Mouse (Mus musculus) activated CD4-positive, CD25-positive, alpha-beta regulatory T cell, adult 4 months (primary cell): Measurements from ENCODE around the gene Marc1. TPM values are rescaled to one million over a fixed set of nuclear protein-coding genes. Genes with fewer than 3 reads are reported as not detected.

Experiments used
- ATAC-seq: one replicate; pipeline ENCODE4 v1.8.0; 2017
- polyA plus RNA-seq, 2 experiments: library from polyadenylated mRNA; unstranded; fragments of 100-300 nt; shearing (Covaris generic); gene quantifications; one replicate each; pipeline ENCODE4 v1.2.1; 2017

The Marc1 gene
- polyA plus RNA-seq, 2 experiments from 2014 or later: not detected

DNA sequence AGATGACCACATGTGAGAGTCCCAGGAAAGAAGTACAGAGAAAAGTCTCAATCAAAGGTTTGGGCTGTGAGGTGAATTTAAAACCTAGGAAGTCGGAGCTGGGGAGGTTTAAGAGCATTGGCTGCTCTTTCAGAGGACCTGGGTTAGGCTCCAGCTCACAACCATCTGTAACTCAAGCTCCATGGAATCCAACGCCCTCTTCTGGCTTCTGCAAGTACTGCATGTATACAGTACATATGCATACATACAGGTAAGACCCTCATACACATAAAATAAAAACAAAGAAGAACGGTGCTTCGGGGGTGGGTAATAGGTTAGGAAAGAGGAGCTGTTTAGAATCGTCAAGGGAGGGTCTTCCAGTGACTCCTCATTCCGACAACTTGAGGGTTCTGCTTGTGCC, 6.7 kb upstream of the Marc1 start:
- no peak for ATAC-seq

DNA sequence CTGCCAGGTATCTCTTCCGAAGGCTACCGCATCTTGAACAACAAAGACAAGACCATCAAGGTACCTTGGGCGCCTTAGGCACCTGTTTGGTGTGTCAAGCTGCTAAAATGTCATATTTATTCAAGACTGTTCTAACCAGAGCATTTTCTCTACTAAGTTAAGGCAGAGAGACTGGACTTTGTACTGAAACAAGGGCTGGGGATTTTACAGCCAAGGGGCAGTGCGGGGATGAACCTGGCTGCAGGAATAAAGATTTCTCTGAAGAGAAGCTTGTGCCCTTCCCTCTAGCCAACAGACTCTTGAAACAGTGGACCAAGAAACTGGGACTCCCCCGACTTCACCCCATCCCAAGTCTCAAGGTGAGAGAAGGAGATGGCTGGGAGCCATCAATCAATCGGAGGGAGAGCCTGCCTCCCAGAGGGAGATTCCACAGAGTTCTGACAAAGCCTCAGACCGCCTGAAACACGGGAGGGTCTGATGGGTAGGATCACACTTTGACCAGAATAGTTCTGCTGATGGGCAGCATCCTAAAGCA, 670 bp upstream of the Marc1 start:
- no peak for ATAC-seq

DNA sequence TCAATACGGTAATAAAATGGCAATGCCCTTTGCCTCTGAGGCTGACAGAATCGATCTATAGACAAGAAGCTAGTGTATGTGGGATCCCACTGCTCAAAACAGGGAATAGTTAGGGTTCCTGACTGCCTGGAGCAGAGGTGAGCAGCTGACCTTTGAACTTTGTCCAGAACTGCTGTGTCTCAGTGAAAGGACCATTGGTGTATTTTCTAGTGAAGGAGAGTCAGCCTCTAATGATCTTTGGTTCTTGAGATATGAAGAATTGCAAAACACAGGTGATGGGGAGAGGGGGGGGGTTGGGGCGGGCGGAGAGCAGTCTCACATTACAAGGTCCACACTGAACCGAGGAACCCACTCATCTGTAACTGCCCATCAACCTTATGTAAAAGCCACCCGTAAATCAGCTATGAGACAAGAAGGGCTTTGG, 1.5 kb downstream of the Marc1 start:
- ATAC-seq: no peak

DNA sequence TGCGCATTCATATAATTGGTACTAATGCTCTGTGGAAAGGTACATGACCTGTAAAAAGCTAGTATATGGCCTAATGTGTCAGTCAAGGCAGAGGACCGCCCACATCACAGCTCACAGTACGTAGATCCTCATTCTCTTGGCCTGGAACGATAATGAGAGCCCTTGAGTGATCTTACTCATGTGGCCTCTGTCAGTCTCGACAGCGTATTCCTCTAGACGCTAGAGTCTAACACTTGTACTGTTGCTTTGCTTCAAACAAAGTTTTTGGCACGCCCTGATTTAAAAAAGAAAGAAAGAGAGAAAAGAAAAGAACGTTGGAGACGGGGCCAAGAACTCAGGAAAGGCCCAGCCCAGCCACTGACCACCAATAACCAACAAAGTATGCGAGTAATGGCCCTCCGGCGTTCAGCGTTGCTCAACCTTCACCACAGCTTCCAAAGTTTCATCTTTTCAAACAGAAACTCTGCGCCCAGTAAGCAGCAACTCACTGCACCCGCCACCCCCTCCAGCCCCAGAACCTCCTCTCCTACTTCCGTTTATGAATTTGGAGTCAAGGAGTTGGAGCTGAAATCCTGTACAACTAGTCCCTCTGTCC, 2.6 kb downstream of the Marc1 start:
- ATAC-seq: no peak

DNA sequence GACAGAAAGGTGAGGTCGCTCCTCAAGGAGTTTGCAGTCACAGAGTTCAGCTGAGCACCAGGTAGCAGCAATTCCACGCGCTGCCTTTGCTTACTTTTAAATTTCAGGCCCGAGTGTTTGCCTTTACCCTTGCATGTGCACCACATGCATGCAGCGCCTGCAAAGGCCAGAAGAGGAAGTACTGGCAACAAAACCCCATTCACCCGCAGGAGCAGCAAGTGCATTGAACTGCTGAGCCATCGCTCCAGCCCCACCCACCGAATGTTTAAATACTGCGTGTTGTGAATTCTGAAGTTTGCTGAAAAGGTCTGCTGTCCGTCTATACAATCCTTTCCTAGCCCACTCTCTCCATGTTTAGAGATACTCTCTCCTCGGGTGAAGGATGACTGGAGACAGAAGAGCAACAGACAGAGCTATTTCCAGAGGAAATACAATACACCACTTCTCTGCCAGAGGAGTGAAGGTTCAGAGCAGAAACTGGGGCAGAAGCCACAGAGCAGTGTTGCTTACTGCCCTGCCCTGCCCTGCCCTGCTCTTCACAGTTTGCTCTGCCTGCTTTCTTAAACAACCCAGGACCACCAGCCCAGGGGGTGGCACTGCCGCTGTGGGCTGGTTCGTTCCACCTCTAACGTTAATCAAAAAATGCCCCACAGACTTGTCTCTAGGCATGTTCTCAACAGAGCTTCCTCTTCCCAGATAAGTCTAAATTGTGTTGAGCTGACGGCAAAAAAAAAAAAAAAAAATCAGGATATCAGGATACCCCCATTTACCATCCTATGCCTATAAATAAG, 3.3 kb downstream of the Marc1 start:
- no peak for ATAC-seq

DNA sequence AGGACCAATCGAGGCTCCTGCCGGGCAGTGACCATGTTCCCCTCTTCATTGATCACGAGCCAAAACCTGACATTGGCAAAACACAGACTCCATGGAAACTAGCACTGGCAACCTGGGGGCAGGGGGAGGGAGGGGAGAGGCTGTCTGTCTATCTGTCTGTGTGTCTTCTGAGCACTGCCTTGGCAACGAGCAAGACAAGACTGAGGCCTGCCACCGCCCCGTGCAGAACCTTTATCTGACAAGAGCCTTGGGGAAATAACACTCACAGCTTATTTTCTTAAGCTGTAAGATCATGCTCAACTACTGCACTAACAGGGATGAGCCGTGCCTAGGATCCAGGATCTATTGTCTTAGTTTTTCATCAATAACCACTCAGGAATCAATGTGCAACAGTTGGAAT, 4.0 kb downstream of the Marc1 start:
- ATAC-seq: no peak

DNA sequence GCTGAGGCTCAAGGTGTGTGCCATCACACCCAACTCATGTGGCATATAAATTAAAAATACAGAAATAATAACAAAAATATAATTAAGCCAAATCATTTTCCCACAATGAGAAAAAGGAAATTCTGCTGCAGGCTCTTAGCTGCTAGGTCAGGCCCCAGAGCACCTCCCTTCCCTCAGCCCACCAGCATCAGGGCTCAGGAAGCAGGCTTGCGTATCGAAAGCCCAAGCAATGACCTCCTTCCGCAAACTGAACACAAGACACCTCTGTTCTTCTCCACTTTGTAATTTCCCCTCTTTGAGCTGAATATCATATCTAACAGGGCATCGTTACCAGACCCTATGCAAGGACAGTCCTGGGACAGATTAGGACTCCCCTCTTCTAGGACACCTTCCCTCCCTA, 5.4 kb downstream of the Marc1 start:
- ATAC-seq: no peak

DNA sequence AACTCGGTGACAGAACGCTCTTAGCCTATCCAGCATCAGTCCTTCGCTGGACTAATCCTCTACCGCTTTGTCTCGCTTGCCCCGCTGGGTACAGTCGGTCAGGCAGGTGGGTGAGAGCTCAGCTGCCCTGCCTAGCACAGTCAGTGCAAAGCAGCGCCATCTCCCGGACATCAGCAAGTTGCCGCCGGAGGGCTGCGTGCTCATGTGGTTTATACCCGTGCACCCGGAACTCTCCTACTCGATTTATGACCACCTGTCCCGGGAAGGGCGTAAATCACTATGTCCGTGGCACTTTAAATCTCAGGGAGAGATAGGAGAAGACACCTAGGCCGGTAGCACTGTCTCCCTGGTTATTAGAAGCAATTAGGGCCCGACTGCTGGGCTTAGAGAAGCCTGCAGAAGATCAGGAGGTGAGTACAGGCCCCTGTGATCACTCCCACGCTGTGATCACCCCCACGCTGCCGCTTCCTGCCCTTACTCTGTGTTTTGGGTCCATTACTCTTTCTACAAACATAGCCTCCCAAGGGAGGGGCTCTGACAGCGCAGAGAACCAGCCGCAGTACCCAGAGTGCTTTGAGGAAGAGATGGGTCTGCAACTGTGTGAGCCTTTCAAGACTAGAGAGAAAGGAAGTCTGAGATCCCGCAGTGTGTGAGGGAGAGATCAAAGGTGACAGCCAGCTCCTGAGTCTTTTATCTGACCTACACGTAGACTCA, 17.8 kb downstream of the Marc1 start:
- peak; percentile 84 for ATAC-seq

DNA sequence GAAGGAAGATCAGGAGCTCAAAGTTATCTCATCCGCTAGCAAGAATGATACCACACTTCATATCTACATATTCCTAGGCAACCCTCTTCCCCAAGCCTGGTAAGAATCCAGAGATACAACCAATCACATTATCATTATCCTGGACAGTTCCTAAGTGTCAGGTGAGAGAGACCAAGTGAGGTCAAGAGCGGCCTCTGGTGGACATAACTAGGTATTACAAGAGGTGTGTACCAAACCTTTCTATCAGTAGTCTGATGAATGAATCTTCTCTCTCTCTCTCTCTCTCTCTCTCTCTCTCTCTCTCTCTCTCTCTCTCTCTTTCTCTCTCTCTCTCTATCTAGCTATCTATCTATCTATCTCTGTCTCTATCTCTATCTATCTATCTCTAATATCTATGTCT, 20.0 kb downstream of the Marc1 start:
- ATAC-seq: peak; percentile 34

DNA sequence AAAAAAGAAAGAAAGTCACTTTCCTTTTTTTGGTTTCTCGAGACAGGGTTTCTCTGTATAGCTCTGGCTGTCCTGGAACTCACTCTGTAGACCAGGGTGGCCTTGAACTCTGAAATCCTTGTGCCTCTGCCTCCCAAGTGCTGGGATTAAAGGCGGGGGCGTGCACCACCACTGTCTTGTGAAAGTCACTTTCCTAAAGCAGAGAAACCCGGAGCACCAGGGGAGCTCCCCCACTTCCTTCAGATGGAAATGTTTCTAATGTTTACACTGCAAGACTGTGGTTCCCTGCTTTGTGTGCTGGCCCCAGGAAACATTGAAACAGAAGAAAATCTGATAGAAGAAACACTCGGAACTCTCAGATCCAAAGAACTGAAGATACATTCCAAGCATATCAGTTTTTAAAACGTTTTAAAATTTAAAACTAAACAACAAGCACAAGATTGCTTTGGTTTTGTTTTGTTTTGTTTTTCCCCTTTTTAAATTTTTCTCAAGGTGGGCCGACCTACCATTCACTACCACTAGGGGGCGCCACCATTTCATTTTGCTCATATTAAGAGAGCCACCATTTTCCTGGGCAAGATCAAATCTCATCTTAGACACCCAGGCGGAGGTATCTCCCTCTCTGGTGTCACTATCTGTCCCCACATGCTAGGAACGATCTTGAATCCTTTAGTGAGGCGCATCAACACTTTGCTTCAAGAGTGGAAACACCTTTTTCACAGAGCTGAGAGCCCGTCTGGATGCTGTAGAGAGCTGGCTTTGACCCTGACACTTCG, 24.5 kb downstream of the Marc1 start:
- ATAC-seq: no peak

DNA sequence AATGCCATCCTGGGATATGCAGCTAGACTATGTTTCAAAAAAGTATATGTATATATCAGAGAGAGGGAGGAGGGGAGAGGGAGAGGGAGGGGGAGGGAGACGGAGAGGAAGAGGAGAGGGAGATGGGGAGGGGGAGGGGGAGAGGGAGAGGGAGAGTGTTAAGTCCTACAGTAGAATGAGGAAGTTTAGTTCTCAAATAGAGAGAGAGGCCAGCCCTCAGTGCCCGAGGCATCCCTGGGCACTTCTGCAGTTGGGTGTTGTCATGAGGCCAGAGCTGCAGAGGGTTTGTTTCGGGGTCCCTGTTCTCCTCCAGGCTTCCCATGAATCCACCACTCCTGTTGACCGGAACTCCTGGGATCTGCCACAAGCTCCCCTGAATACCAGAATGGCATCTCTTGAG, 27.5 kb downstream of the Marc1 start:
- ATAC-seq: no peak

DNA sequence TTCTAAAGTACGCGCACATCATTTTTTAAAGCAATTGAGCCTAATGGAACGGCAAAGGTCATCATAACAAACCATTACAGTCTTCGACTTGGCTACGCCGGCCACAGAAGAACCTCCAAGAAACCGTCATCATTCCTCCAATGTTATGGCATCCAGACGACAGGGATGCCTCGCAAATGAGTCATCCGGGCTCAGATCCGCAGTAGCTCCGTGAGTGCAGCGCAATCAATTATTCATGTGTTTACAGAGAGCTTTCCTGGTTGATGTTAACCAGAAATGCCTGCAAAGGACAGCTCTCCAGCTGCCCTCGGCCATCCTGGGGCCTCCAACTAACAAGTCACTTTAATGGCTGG, 29.0 kb downstream of the Marc1 start:
- no peak for ATAC-seq

DNA sequence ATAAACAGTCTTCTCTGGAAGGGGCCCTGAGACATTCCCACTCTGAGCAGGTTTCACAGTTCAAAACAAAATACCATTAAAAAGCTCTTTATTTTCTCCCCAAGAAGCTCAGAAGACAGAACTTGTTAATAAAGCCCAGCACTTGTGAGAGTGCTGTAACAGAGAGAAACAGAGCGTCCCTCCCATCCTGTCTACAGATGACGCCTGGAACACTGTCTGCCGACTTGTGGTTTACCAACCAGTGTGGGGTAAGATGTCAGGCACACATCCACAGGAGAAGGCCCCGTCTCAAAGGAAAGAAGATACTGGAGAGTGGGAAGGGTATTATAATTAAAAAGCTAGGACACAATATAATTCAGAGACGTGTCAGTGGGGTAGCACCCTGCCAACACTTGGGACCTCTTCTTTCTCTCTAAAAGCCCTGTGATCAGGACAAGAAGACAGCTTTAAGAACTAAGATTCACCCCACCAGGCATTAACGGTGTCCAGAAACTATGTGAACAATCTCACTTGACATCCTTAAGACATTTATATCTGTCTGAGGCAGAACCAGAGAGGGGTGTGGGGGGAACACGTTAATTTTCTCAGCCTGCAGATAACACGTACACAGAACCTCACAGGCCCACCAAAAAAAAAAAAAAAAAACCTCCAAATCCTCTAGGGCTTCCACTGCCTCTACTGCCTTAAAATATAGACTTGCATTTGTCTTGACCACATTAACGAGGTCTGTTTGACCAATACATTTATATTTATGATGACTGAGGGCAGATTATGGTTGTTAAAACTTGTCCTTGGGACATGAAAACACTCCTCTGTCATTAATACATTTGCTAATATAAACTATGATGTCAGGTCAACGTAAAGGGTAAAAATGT, 29.6 kb downstream of the Marc1 start:
- ATAC-seq: no peak

DNA sequence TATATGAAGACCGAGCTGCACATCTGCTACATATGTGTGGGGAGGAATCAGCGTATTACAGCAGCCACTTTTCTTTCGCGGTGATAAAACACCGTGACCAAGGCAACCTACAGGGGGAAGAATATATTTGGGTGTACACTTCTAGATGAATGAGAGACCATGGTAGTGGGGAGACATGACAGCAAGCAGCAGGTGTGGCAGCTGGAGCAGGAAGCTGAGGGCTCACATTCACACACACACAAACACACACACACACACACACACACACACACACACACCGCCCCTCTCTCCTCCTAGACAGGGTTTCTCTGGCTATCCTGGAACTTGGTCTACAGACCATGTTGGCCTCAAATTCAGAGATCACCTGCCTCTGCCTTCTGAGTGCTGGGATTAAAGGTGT, 33.0 kb downstream of the Marc1 start:
- no peak for ATAC-seq

DNA sequence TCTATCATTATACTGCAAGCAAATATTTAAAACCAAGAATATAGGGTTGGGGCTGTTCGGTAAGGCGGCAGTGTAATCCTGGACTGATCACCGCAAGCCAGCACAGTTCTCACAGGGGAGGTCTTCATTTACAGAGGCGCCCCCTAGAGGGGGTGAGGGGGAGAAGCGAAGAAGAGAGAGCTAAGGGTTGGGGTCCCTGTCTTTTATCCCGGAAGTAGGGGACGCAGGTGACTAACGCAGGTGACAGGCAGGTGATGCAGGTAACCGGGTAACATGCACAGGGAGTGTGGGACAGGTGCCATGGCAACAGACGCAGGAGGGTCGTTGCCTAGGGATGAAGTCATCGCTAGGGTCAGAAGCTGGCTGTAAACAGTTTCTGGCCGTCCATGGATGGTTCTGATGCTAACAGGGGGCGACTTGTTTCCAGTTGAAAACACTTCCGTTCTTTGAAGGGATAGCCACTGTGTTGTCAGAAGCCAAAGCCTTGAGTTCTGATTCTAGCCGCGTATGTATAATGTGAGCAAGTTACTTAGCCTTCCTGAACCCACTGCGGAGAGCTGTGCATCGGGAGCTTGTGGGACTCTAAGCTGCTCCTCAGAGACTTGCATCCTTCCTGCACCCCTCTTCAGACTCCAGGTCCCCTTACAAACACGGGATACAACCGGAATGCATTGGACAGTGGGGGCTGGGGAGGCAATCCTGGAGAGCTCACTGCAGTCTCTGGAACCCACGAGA, 33.9 kb downstream of the Marc1 start:
- ATAC-seq: no peak

DNA sequence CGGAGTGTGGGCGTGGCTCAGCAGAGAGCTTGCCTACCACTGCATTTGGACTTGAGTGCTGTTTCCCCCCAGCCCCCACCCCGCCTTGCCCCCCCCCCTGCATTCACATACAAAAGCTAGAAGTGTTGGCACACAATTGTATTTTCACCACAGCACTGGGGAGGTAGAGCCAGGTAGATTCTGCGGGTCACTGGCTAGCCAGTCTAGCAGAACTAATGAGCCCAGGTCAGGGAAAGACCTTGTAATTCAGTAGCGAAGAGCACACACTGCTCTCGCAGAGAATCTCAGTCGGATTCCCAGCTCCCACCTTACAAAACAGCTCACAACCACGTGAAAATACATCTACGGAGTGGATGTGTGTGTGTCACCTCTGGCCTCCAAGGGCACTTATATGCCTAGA, 35.8 kb downstream of the Marc1 start:
- ATAC-seq: no peak

DNA sequence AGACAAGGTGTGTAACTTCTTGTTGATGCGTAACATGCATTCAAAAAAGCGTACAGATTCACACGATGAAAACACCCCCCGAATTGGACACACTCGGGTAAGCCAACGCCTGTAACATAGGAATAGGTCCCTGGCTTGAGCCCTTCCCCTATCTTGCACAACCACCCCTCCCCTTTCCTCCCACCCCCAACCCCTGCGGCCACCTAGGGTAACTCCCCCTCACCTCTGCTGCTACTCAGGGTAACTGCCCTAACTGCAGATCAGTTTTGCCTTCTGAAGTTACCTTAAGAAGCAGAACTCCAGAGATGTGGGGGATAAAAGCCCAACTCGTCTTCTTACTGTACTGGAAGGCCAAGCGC, 39.2 kb downstream of the Marc1 start:
- ATAC-seq: no peak

DNA sequence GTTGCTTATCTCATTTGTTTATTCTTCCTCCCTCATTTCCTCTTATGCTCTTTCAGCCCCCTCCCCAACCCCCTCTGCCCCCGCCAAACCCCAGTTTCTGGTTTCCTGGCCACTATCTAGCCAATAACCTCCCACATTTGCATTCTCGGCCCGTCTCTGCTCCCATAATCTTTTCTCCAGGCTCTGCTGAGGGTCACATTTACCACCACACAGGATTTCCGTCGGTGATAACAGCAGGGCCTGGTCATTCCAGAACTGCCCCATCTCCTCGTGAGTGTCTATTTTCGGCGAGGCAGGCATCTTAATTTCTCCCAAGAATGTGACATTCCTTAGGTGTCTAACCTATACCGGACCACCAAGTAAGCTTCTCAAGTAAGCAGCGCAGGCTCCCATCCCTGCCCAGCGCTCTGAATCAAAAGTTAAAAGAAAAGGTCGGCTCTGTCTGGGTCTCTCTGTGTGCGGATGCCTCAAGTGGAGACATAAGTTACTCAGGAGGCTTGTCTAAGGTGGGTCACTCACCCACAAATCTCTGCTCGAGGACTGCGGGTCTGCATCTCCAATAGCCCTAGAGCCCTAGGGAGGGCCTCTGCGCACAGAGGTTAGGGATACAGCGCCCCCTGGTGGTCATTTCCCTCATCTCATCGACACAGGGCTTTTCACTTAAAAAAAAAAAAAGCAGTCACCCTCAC, 39.8 kb downstream of the Marc1 start:
- ATAC-seq: no peak

DNA sequence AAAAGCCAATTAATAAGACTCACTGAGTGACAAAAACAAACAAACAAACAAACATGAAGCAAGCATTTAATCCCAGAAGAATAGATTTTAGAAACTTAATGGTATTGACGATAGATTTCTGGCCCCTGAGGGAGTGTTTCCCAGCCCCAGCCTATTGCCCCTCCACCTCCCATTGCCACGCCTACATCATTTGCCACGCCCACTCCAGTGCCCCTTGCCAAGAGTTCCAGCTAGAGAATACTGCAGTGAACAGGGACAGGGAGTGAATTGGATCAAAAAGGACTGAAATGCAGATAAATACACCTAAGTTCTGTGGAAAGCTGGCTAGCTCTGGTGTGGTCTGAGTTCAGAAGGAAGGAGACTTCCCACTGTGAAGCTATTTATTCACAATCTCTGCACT, 47.2 kb downstream of the Marc1 start:
- ATAC-seq: no peak

DNA sequence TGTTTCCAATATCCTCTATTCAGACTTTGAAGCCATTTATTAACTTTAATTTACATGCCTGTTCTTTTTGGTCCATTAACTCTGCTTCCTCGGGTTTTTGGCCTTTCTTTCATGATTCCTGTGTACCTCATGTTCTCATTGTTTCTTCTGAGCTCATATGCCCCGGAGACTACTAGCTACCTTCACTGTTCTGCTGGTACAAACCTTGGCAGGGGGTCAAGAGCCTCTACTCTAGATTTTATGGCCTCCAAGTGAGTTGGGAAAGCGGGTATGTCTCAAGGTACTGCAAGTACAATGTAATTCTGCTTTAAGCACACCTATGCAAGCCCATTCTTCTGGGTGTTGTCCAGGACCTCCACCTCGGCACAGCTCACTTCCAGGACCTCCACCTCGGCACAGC, 48.2 kb downstream of the Marc1 start:
- no peak for ATAC-seq

DNA sequence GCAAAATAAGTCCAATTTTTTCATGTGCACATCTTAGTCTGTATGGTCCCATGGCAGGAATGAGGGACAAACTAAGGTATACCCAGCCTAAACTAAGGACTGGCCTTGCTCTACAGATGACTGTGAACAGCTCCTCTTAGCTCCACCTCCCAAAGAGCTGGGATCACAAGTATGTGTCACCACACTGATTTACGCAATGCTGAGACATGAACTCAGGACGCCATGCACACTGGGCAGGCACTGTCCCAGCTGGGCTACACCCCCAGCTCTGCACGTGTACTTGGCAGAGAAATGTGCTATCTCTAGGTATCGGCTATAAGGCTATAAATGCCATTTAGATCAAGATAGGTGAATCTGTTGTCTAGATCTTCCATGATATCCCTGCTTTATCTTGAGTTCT, 49.1 kb downstream of the Marc1 start:
- no peak for ATAC-seq
